Mouse (Mus musculus): ENCODE results near the gene Cox8a. TPM values are rescaled to one million over a fixed set of nuclear protein-coding genes. Genes with fewer than 3 reads are reported as not detected.

Gene Cox8a
- polyA plus RNA-seq, 1 experiment from 2014 or later = 1,171 TPM

- H3K27ac ChIP-seq (ENCODE audit: low read depth, low read length) = no peak overlapping the region
- H3K4me2 ChIP-seq (replicated peaks; ENCODE audit: low read depth, low read length) = no peak overlapping the region
- 76% methylated on average over 5 of the region's 5 CpGs for WGBS
- no peaks in the 10 kb centered on the region for H3K4me1 ChIP-seq (ENCODE audit: control insufficient read depth, insufficient read depth, low read length)
- ATAC-seq (ENCODE audit: low FRiP score, low TSS enrichment) = no peak
- peaks cover 5% of the 10 kb centered on the region; the same call in 1 of the 2 replicates for H3K9me3 ChIP-seq (ENCODE audit: control insufficient read depth, low read length)
- no peaks in the 10 kb centered on the region for H3K36me3 ChIP-seq (ENCODE audit: control insufficient read depth, insufficient read depth, low read length)
- H3K27me3 ChIP-seq (ENCODE audit: control insufficient read depth, insufficient read depth, low read length) = no peaks in the 10 kb centered on the region
- no peak overlapping the region for H3K9ac ChIP-seq (ENCODE audit: low read depth, low read length)
- H3K4me3 ChIP-seq (ENCODE audit: low read length) = no peak overlapping the region
These were observed 40.5 kb upstream of the Cox8a start for GRCm38 (mm10) chr19:7257881-7258280.

GRCm38 (mm10) chr19:7246021-7246420 lies 28.6 kb upstream of the Cox8a start:
- Histone ChIP-seq H3K27ac (ENCODE audit: low read depth, low read length) (no peak overlapping the region), H3K4me2 (replicated peaks; ENCODE audit: low read depth, low read length) (no peak overlapping the region), H3K4me3 (ENCODE audit: low read length) (no peak overlapping the region), H3K27me3 (ENCODE audit: control insufficient read depth, insufficient read depth, low read length) (no peaks in the 10 kb centered on the region), H3K36me3 (ENCODE audit: control insufficient read depth, insufficient read depth, low read length) (no peaks in the 10 kb centered on the region), H3K9me3 (ENCODE audit: control insufficient read depth, low read length) (no peaks in the 10 kb centered on the region), H3K4me1 (ENCODE audit: control insufficient read depth, insufficient read depth, low read length) (peaks cover 5% of the 10 kb centered on the region; the same call in 1 of the 2 replicates), H3K9ac (ENCODE audit: low read depth, low read length) (no peak overlapping the region)
- no peak for ATAC-seq (ENCODE audit: low FRiP score, low TSS enrichment)
- WGBS = 75% methylated on average over 3 of the region's 3 CpGs

- Histone ChIP-seq H3K27me3 (ENCODE audit: control insufficient read depth, insufficient read depth, low read length) (no peaks in the 10 kb centered on the region), H3K4me1 (ENCODE audit: control insufficient read depth, insufficient read depth, low read length) (peaks cover 12% of the 10 kb centered on the region), H3K36me3 (ENCODE audit: control insufficient read depth, insufficient read depth, low read length) (peaks cover 18% of the 10 kb centered on the region; the same call in 1 of the 2 replicates), H3K27ac (ENCODE audit: low read depth, low read length) (peak within 1 kb of the TSS; percentile 63), H3K9ac (ENCODE audit: low read depth, low read length) (peak within 1 kb of the TSS; percentile 74), H3K9me3 (ENCODE audit: control insufficient read depth, low read length) (no peaks in the 10 kb centered on the region), H3K4me3 (ENCODE audit: low read length) (peak within 1 kb of the TSS; percentile 59), H3K4me2 (replicated peaks; ENCODE audit: low read depth, low read length) (peak within 1 kb of the TSS; percentile 80)
- ATAC-seq (ENCODE audit: low FRiP score, low TSS enrichment) = peak; percentile 96
- under 1% methylated on average over 78 of the region's 80 CpGs for WGBS
These were observed 23.6 kb upstream of the Cox8a start, which contains the start of gene Naa40 for GRCm38 (mm10) chr19:7240782-7241690. TSS of gene Naa40 (minus strand) at chr19:7241183.

- Histone ChIP-seq H3K9ac (ENCODE audit: low read depth, low read length) (peak overlapping the region; percentile 74), H3K4me2 (replicated peaks; ENCODE audit: low read depth, low read length) (peak overlapping the region; percentile 80), H3K9me3 (ENCODE audit: control insufficient read depth, low read length) (no peaks in the 10 kb centered on the region), H3K36me3 (ENCODE audit: control insufficient read depth, insufficient read depth, low read length) (peaks cover 18% of the 10 kb centered on the region; the same call in 1 of the 2 replicates), H3K27me3 (ENCODE audit: control insufficient read depth, insufficient read depth, low read length) (no peaks in the 10 kb centered on the region), H3K4me3 (ENCODE audit: low read length) (peak overlapping the region; percentile 59), H3K4me1 (ENCODE audit: control insufficient read depth, insufficient read depth, low read length) (peaks cover 12% of the 10 kb centered on the region), H3K27ac (ENCODE audit: low read depth, low read length) (peak overlapping the region; percentile 63)
- peak; percentile 37 for ATAC-seq (ENCODE audit: low FRiP score, low TSS enrichment)
- WGBS = 2% methylated on average over 13 of the region's 13 CpGs
These were observed 22.9 kb upstream of the Cox8a start for GRCm38 (mm10) chr19:7240291-7240690.

- 87% methylated on average over 3 of the region's 3 CpGs for WGBS
- H3K9me3 ChIP-seq (ENCODE audit: control insufficient read depth, low read length) = no peaks in the 10 kb centered on the region
- no peak for ATAC-seq (ENCODE audit: low FRiP score, low TSS enrichment)
- H3K4me2 ChIP-seq (replicated peaks; ENCODE audit: low read depth, low read length) = peak overlapping the region; percentile 80
- H3K4me1 ChIP-seq (ENCODE audit: control insufficient read depth, insufficient read depth, low read length) = peaks cover 12% of the 10 kb centered on the region
- no peak overlapping the region for H3K27ac ChIP-seq (ENCODE audit: low read depth, low read length)
- peak overlapping the region; percentile 74; the same call in 1 of the 2 replicates for H3K9ac ChIP-seq (ENCODE audit: low read depth, low read length)
- peak overlapping the region; percentile 59 for H3K4me3 ChIP-seq (ENCODE audit: low read length)
- H3K27me3 ChIP-seq (ENCODE audit: control insufficient read depth, insufficient read depth, low read length) = no peaks in the 10 kb centered on the region
- peaks cover 20% of the 10 kb centered on the region; the same call in 1 of the 2 replicates for H3K36me3 ChIP-seq (ENCODE audit: control insufficient read depth, insufficient read depth, low read length)
These were observed 22.2 kb upstream of the Cox8a start for GRCm38 (mm10) chr19:7239574-7239973.

GRCm38 (mm10) chr19:7236742-7237141 lies 19.3 kb upstream of the Cox8a start:
- Histone ChIP-seq H3K27ac (ENCODE audit: low read depth, low read length) (no peak overlapping the region), H3K4me2 (replicated peaks; ENCODE audit: low read depth, low read length) (no peak overlapping the region), H3K4me1 (ENCODE audit: control insufficient read depth, insufficient read depth, low read length) (peaks cover 12% of the 10 kb centered on the region), H3K36me3 (ENCODE audit: control insufficient read depth, insufficient read depth, low read length) (peaks cover 44% of the 10 kb centered on the region), H3K4me3 (ENCODE audit: low read length) (no peak overlapping the region), H3K27me3 (ENCODE audit: control insufficient read depth, insufficient read depth, low read length) (no peaks in the 10 kb centered on the region), H3K9ac (ENCODE audit: low read depth, low read length) (no peak overlapping the region), H3K9me3 (ENCODE audit: control insufficient read depth, low read length) (no peaks in the 10 kb centered on the region)
- WGBS = 89% methylated on average over 4 of the region's 4 CpGs
- ATAC-seq (ENCODE audit: low FRiP score, low TSS enrichment) = no peak

GRCm38 (mm10) chr19:7236011-7236410 lies 18.6 kb upstream of the Cox8a start:
- H3K27me3 ChIP-seq (ENCODE audit: control insufficient read depth, insufficient read depth, low read length) = no peaks in the 10 kb centered on the region
- no peak for ATAC-seq (ENCODE audit: low FRiP score, low TSS enrichment)
- H3K4me3 ChIP-seq (ENCODE audit: low read length) = no peak overlapping the region
- H3K27ac ChIP-seq (ENCODE audit: low read depth, low read length) = no peak overlapping the region
- H3K4me1 ChIP-seq (ENCODE audit: control insufficient read depth, insufficient read depth, low read length) = peaks cover 7% of the 10 kb centered on the region
- H3K9ac ChIP-seq (ENCODE audit: low read depth, low read length) = no peak overlapping the region
- WGBS = 92% methylated on average over 2 of the region's 2 CpGs
- peaks cover 50% of the 10 kb centered on the region for H3K36me3 ChIP-seq (ENCODE audit: control insufficient read depth, insufficient read depth, low read length)
- no peak overlapping the region for H3K4me2 ChIP-seq (replicated peaks; ENCODE audit: low read depth, low read length)
- no peaks in the 10 kb centered on the region for H3K9me3 ChIP-seq (ENCODE audit: control insufficient read depth, low read length)

GRCm38 (mm10) chr19:7235461-7235860 lies 18.0 kb upstream of the Cox8a start:
- WGBS = 94% methylated on average over 9 of the region's 9 CpGs
- H3K4me1 ChIP-seq (ENCODE audit: control insufficient read depth, insufficient read depth, low read length) = peaks cover 7% of the 10 kb centered on the region
- peaks cover 55% of the 10 kb centered on the region for H3K36me3 ChIP-seq (ENCODE audit: control insufficient read depth, insufficient read depth, low read length)

More at GRCm38 (mm10) chr19:7235461-7235860, 18.0 kb upstream of the Cox8a start:
- H3K9me3 ChIP-seq (ENCODE audit: control insufficient read depth, low read length) = no peaks in the 10 kb centered on the region
- no peak for ATAC-seq (ENCODE audit: low FRiP score, low TSS enrichment)
- peak overlapping the region; percentile 4; the same call in 1 of the 2 replicates for H3K9ac ChIP-seq (ENCODE audit: low read depth, low read length)
- H3K27ac ChIP-seq (ENCODE audit: low read depth, low read length) = no peak overlapping the region
- no peak overlapping the region for H3K4me3 ChIP-seq (ENCODE audit: low read length)
- no peaks in the 10 kb centered on the region for H3K27me3 ChIP-seq (ENCODE audit: control insufficient read depth, insufficient read depth, low read length)
- H3K4me2 ChIP-seq (replicated peaks; ENCODE audit: low read depth, low read length) = no peak overlapping the region

Data from kidney, embryonic 14.5 days (tissue).